Mouse (Mus musculus): ENCODE measurements around the gene Apobec3. TPM values are rescaled to one million over a fixed set of nuclear protein-coding genes. Genes with fewer than 3 reads are reported as not detected.
A peak's percentile ranks its signal among the peaks of the same experiment; 100 is the strongest.

Gene Apobec3
- 3.5 and 4.0 TPM in 2 replicates for polyA plus RNA-seq (2015; fragmentation: Nextera tagmentation; extraction: Ambion mirVana)

GRCm38 (mm10) chr15:79891436-79892212 lies at the start of gene Apobec3:
Gene Apobec3 (plus strand): TSS chr15:79891659.
- no peaks in the 10 kb centered on the region for H3K36me3 ChIP-seq (replicated peaks)
- H3K4me1 ChIP-seq, result peaks cover 7% of the 10 kb centered on the region
- no peak within 1 kb of the TSS for H3K27ac ChIP-seq
- H3K27me3 ChIP-seq (replicated peaks), result peaks cover 13% of the 10 kb centered on the region
- 0 out of 2 replicates have a peak within 1 kb of the TSS, but pooled peaks have one; percentile 0 for H3K9ac ChIP-seq
- peak within 1 kb of the TSS; percentile 21 for H3K4me3 ChIP-seq
- no peak for ATAC-seq (replicated peaks)
- no peaks in the 10 kb centered on the region for H3K9me3 ChIP-seq
- H3K4me2 ChIP-seq, result peak within 1 kb of the TSS; percentile 44
- 2% methylated on average over 20 of the region's 20 CpGs for whole genome bisulfite sequencing

- WGBS, result 82% methylated on average over 3 of the region's 3 CpGs
- no peaks in the 10 kb centered on the region for H3K27me3 ChIP-seq (replicated peaks)
- peaks cover 7% of the 10 kb centered on the region; the same call in 1 of the 2 replicates for H3K4me1 ChIP-seq
- H3K27ac ChIP-seq, result no peak overlapping the region
- H3K36me3 ChIP-seq (replicated peaks), result no peaks in the 10 kb centered on the region
- H3K9ac ChIP-seq, result no peak overlapping the region
- H3K4me2 ChIP-seq, result no peak overlapping the region
- no peaks in the 10 kb centered on the region for H3K9me3 ChIP-seq
- no peak overlapping the region for H3K4me3 ChIP-seq
- ATAC-seq (replicated peaks), result no peak
These were observed 48.5 kb upstream of the Apobec3 start for GRCm38 (mm10) chr15:79842985-79843384.

DNA sequence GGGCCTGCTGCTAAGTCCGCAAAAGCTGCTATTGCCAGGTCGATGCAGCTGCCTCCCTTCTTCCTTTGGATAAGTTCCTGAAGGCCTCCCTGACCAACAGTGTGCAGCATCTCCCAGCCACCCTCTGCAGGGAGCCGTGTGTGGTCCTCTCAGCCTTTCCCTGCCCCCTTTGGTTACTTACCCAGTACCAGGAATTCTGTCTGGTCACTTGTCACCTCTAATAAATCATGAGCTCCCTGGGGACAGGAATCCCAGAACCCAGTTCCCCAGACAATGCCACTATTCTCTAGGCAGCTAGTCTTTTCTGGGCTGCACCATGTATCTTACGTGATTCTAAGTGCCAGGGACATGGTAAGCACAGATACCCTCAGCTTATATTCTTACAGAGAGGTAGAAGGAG lies 45.5 kb upstream of the Apobec3 start:
- Histone ChIP-seq H3K9ac (no peak overlapping the region), H3K9me3 (no peaks in the 10 kb centered on the region), H3K36me3 (replicated peaks) (no peaks in the 10 kb centered on the region), H3K4me2 (no peak overlapping the region), H3K4me3 (no peak overlapping the region), H3K27me3 (replicated peaks) (no peaks in the 10 kb centered on the region), H3K27ac (no peak overlapping the region), H3K4me1 (peaks cover 7% of the 10 kb centered on the region; the same call in 1 of the 2 replicates)
- WGBS, result 73% methylated on average over 4 of the region's 4 CpGs
- ATAC-seq (replicated peaks), result no peak

DNA sequence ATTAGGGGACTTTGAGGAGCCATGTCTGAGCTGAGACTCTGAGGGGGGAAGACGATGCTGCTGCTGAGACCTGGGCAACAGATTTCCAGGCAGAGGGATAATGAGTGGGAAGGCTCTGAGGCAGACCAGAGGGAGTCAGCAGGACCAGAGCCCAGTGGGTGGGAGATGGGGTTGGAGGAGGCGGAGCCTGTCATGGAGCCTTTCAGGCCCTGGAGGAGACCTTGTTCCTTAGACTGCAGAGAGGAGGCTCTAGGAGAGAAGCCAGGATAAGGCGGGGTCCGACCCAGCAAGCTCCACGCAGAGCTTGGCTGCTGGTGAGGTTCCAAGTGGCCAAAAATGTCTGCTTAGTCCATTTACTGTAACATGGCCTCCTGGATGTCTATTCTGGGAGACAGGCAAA lies 44.4 kb upstream of the Apobec3 start:
- no peak overlapping the region for H3K9ac ChIP-seq
- no peak overlapping the region for H3K4me3 ChIP-seq
- no peaks in the 10 kb centered on the region for H3K27me3 ChIP-seq (replicated peaks)
- no peak overlapping the region for H3K27ac ChIP-seq
- ATAC-seq (replicated peaks), result no peak
- H3K36me3 ChIP-seq (replicated peaks), result no peaks in the 10 kb centered on the region
- no peaks in the 10 kb centered on the region for H3K9me3 ChIP-seq
- H3K4me1 ChIP-seq, result peaks cover 7% of the 10 kb centered on the region; the same call in 1 of the 2 replicates
- WGBS, result 17% methylated on average over 5 of the region's 5 CpGs
- H3K4me2 ChIP-seq, result no peak overlapping the region

DNA sequence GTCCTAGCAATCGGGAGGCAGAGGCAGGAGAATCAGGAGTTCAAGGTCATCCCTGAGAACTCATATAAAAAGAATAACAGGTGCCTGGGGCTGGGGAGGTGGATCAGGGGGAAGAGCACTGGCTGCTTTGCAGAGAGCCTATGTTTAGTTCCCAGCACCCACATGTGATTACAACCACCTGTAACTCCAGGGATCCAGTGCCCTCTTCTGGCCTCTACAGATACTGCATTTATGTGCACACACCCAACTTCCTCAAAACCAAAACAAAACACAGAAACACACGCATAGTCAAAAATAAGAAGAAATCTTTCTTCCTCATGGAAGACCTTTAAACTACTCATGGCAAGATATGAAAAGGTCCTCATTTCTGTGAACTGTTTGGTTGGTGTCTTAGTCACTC lies 41.3 kb upstream of the Apobec3 start:
- no peaks in the 10 kb centered on the region for H3K36me3 ChIP-seq (replicated peaks)
- 98% methylated on average over 2 of the region's 2 CpGs for WGBS
- no peaks in the 10 kb centered on the region for H3K27me3 ChIP-seq (replicated peaks)
- no peak for ATAC-seq (replicated peaks)
- no peak overlapping the region for H3K4me3 ChIP-seq
- H3K27ac ChIP-seq, result no peak overlapping the region
- no peak overlapping the region for H3K9ac ChIP-seq
- no peak overlapping the region for H3K4me2 ChIP-seq
- H3K9me3 ChIP-seq, result no peaks in the 10 kb centered on the region
- peaks cover 7% of the 10 kb centered on the region; the same call in 1 of the 2 replicates for H3K4me1 ChIP-seq

DNA sequence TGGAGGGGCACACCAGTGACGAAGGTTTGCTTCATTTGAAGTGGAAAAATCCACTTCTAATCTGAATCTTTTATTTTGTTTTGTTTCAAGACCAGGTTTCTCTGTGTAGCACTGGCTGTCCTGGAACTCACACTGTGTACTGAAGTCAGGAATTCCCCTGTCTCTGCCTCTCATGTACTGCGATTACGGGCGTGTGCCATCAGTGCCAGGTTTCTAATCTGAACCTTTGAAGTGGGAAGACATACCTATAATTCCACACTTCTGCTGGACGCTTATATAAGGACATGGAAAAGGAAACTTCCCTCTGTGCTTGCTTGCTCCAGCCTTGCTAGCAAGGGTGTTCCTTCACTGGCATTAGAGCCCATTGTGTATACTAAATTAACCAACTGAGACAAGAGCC lies 32.5 kb upstream of the Apobec3 start:
- Histone ChIP-seq H3K4me1 (no peaks in the 10 kb centered on the region), H3K27me3 (replicated peaks) (no peaks in the 10 kb centered on the region), H3K9me3 (no peaks in the 10 kb centered on the region), H3K4me2 (no peak overlapping the region), H3K36me3 (replicated peaks) (no peaks in the 10 kb centered on the region), H3K9ac (no peak overlapping the region), H3K4me3 (no peak overlapping the region), H3K27ac (no peak overlapping the region)
- no peak for ATAC-seq (replicated peaks)
- WGBS, result 92% methylated on average over 5 of the region's 5 CpGs

GRCm38 (mm10) chr15:79859821-79860220 lies 31.6 kb upstream of the Apobec3 start:
- Histone ChIP-seq H3K9me3 (no peaks in the 10 kb centered on the region), H3K4me1 (no peaks in the 10 kb centered on the region), H3K4me3 (no peak overlapping the region), H3K27me3 (replicated peaks) (no peaks in the 10 kb centered on the region), H3K27ac (no peak overlapping the region), H3K4me2 (no peak overlapping the region), H3K9ac (no peak overlapping the region), H3K36me3 (replicated peaks) (no peaks in the 10 kb centered on the region)
- 90% methylated on average over 9 of the region's 9 CpGs for WGBS
- no peak for ATAC-seq (replicated peaks)

GRCm38 (mm10) chr15:79867260-79868002 lies 24.0 kb upstream of the Apobec3 start:
- Histone ChIP-seq H3K9me3 (no peaks in the 10 kb centered on the region; the same call in 1 of the 2 replicates), H3K27ac (no peak overlapping the region), H3K27me3 (replicated peaks) (no peaks in the 10 kb centered on the region), H3K4me2 (no peak overlapping the region), H3K4me3 (no peak overlapping the region), H3K36me3 (replicated peaks) (no peaks in the 10 kb centered on the region), H3K4me1 (no peaks in the 10 kb centered on the region), H3K9ac (no peak overlapping the region)
- ATAC-seq (replicated peaks), result no peak
- WGBS, result 90% methylated on average over 3 of the region's 3 CpGs

- no peaks in the 10 kb centered on the region for H3K27me3 ChIP-seq (replicated peaks)
- no peak overlapping the region for H3K9ac ChIP-seq
- H3K4me3 ChIP-seq, result no peak overlapping the region
- no peaks in the 10 kb centered on the region for H3K4me1 ChIP-seq
- H3K27ac ChIP-seq, result no peak overlapping the region
- H3K4me2 ChIP-seq, result no peak overlapping the region
- no peak for ATAC-seq (replicated peaks)
- 88% methylated on average over 8 of the region's 8 CpGs for WGBS
- H3K9me3 ChIP-seq, result no peaks in the 10 kb centered on the region; the same call in 1 of the 2 replicates
- H3K36me3 ChIP-seq (replicated peaks), result no peaks in the 10 kb centered on the region
These were observed 17.9 kb upstream of the Apobec3 start for GRCm38 (mm10) chr15:79873545-79873944.

DNA sequence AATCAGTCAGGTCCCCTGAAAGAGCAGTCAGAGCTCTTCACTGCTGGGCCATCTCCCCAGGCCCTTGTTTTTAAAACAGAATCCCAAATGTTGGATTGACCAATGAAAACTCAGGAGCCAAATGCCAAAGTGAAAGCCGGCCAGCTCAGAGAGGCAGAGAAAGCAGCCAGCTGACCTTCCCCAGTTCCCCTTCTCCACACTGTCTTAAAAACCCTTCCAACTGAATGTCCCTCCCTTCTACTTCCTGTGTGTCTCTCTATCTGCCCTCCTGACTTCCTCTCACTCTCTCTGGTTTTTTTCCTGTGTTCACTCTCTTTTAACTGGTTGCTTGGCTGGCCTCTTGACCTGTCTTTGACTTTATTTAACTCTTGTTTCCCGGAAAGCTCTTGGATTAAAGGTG lies 17.5 kb upstream of the Apobec3 start:
- no peak for ATAC-seq (replicated peaks)
- no peak overlapping the region for H3K4me2 ChIP-seq
- 66% methylated on average over 2 of the region's 2 CpGs for WGBS

DNA sequence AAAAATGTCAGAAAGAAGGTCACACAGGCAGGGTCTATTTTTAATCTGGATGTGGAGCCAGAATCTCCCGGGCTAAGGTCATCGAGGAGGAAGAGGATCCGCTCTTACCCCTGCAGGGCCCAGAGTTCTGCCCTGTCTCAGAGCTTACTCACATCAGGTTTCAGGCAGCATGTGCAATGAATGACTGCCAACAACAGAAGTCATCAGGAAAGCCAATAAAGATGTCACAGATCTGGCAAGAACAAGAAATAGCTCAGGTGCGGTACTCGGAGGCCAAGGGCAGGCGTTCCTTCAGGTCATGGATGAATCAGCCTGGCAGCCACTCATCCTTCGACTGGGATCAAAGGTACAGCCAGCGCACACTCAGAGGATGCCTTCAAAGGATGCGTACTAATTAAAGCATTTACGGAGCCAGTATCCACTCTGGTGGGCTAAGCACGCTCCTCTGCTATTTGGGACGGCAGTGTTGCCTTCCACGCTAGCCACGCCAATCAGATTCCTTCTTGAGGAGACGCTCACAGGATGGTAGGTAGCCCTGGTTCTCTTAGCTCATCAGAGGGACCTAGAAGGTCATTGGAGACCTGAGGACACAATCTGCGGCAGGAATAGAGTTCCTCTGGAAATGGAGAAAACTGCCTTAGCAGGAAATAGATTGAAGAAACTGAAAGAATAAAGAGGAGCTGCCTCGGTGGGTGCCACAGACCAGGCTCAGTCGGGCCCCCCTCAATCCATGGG lies 16.0 kb upstream of the Apobec3 start:
- no peaks in the 10 kb centered on the region for H3K36me3 ChIP-seq (replicated peaks)
- no peaks in the 10 kb centered on the region for H3K9me3 ChIP-seq
- no peak overlapping the region for H3K4me3 ChIP-seq
- peaks cover 6% of the 10 kb centered on the region; the same call in 1 of the 2 replicates for H3K4me1 ChIP-seq
- WGBS, result 79% methylated on average over 18 of the region's 18 CpGs
- no peak overlapping the region for H3K27ac ChIP-seq
- no peaks in the 10 kb centered on the region for H3K27me3 ChIP-seq (replicated peaks)
- H3K4me2 ChIP-seq, result no peak overlapping the region
- no peak overlapping the region for H3K9ac ChIP-seq
- no peak for ATAC-seq (replicated peaks)

More for the DNA sequence above, 17.5 kb upstream of the Apobec3 start:
- Histone ChIP-seq H3K4me3 (no peak overlapping the region), H3K36me3 (replicated peaks) (no peaks in the 10 kb centered on the region), H3K27me3 (replicated peaks) (no peaks in the 10 kb centered on the region), H3K9ac (no peak overlapping the region), H3K9me3 (no peaks in the 10 kb centered on the region; the same call in 1 of the 2 replicates), H3K4me1 (peaks cover 2% of the 10 kb centered on the region; the same call in 1 of the 2 replicates), H3K27ac (no peak overlapping the region)

- H3K9ac ChIP-seq, result no peak overlapping the region
- H3K27ac ChIP-seq, result peak overlapping the region; percentile 40; the same call in 1 of the 2 replicates
- H3K4me3 ChIP-seq, result no peak overlapping the region
- no peak overlapping the region for H3K4me2 ChIP-seq
- H3K4me1 ChIP-seq, result peaks cover 15% of the 10 kb centered on the region; the same call in 1 of the 2 replicates
- no peaks in the 10 kb centered on the region for H3K27me3 ChIP-seq (replicated peaks)
- H3K36me3 ChIP-seq (replicated peaks), result no peaks in the 10 kb centered on the region
- 72% methylated on average over 6 of the region's 6 CpGs for WGBS
- ATAC-seq (replicated peaks), result no peak
- H3K9me3 ChIP-seq, result no peaks in the 10 kb centered on the region
These were observed 12.7 kb upstream of the Apobec3 start for GRCm38 (mm10) chr15:79878725-79879136.
